Mouse (Mus musculus) testis, adult 2 months (tissue): ENCODE data around the gene Ccr2.

Experiments used
- CTCF ChIP-seq: fragments of 200-500 bp; IDR thresholded peaks from 2 replicates; pipeline ENCODE4 v1.5.1; 2012; ENCODE audit warnings: low read depth, mild to moderate bottlenecking, inconsistent platforms, low read length, moderate library complexity; ENCODE audit not compliant: control insufficient read depth, insufficient read depth, insufficient replicate concordance
- POLR2A ChIP-seq: fragments of 200-500 bp; IDR thresholded peaks from 2 replicates; pipeline ENCODE4 v1.6.1; 2012; ENCODE audit warnings: low read depth, mild to moderate bottlenecking, inconsistent platforms, low read length, moderate library complexity; ENCODE audit not compliant: control insufficient read depth

- TF ChIP-seq POLR2A (no peak), CTCF (no peak)
These were observed 5.5 kb downstream of the Ccr2 start for GRCm38 (mm10) chr9:124107232-124107631.
